Mouse (Mus musculus) right cerebral cortex, adult 2 months (tissue): Measurements from ENCODE around the gene Mob3c.

ENCODE experiments used
- DNase-seq, 2 experiments: peaks; one replicate each; pipeline ENCODE4 v3.0.0; 2021 to 2022; ENCODE audit warnings: low spot score in 2 of 2

Mob3c gene

DNA sequence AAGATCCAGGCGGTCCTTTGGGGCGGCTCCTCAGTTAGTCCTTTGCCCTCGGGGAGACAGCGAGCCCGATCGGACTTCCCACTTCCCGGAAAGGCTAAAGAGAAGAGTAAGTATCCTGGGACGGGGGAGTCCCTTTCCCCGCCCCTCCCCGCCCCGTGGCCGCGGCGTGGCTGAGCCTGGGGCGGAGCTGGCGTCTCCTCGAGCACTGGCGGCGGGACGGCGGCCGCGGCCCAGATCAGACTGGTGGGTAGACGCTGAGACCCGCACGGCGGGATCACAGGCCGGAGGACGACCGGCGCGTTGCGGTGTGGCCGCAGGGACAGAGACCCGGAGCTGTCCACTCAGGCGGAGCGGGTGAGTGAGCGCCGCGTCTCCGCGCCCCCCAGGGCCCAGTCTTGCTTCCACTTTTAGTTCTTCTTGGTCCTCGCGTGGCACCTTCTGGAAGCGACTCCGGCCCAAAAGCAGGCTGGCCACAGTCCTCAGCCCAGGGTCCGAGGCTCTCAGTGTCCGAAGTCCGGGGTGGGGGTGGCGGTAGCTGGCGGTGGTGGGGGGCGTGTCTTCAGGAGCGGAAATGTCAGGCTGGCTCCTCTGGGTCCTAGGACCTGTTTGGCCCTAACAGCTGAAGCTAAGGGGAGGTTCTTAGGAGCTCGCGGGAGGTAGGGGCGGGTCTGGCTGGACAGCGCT is at the start of gene Mob3c:
Mob3c (plus strand) TSS at position 205 of the 684 bp plus-strand sequence.
- peak; percentile 39 to 51 for DNase-seq

DNA sequence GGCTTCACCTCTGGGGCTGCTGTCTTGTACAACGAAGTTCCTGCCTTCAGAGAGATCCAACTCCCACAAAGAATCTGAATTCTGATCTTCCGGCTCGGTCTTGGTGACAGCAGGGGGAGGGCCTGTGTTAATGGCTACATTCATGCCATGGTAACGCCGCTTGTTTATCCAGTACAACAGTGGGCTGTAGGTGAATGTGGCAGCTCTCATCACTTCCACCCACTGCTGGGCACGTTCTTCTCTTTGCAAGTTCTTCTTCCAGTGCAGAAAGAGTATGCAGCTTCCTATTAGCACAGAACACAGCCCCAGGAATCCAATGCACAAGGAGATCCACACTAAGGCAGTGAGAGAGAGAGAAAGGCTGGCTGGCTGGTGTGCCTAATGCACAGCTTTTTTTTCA is 47.6 kb upstream of the Mob3c start:
- DNase-seq = peak; percentile 54 to 57

DNA sequence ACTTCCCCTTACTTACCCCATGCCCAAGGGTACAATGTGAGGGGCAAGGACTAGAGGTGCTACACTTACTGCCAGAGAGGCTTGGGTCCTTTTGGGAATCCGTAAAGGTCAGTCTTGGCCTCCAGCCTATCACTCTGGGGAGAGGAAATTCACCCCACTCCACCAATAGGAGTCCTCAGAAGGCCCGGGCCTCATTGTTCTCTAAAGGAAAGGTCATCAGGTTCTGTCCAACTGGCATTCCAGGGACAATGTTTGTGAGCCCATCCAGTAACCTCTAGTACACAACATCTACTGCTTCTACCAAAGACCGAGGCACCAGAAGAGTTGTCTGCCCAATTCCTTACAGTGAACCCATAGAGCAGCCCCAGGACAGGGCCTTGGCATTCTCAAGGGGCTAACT is 47.0 kb upstream of the Mob3c start, which contains the start of gene Tex38:
Tex38 (minus strand) TSS at position 101 of the 400 bp plus-strand sequence.
- DNase-seq = no peak

DNA sequence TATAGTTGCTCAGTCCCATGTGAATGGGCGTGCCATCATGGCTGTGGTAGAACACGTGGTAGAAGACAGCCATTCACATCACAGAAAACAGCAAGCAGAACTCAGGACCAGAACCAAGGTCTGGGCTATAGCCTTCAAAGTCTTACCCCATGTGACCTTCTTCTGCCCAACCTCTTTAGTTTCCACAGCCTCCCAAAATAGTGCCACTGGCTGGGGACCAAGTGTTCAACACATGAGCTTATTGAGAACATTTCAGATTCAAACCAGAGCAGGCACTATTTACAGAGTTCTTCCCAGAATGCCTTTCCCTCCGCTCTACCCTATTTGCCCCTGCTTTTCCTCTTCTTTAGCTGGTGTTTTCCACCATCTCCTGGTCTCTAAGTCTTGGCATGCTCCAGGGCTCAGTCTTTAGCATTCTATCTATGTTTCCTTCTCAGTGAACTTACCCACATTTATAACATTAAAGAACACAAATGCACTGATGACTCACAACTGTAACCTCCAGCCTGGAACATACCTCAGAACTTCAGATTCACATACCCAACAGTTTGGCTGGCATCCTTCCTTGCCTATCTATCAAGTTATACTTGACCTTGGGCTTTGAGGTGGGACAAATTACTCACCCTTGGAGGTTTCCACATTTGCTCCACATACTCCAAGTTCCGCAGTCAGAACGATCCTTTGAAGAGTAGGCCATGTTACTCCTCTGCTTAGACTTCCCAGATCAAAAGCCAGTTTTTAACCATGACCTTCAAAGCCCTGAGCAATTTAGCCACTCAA is 45.7 kb upstream of the Mob3c start:
- DNase-seq = no peak

DNA sequence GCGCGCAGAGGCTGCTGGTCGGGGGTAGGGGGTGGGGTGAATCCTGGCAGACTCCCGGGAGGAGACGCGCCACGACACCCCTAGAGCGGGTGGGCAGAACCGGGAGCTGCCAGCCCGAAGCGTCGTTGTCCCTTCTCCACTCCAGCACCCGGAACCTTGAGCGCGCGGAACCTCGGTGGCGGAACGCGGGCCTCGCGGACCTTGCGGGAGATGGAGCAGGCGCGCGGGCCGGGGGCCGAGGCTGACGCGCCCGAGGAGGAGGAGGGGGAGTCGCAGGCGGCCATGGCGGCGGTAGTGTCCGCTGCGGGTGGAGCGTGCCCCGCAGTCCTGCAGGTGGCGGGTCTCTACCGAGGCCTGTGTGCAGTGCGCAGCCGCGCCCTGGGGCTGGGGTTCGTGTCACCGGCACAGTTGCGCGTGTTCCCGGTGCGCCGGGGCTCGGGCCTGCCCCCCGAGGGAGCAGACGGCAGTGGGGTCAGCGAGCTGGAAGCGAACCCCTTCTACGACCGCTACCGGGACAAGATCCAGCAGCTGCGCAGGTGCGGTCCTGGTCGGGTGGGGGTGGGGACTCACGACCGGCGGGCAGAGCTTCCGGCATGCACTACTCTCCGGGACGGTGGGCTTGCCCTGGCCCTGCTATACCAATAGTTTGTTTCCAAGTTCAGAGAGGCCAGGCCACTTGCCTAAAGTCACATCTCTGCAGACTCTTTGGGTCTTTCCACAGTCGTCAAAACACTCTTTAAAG is 43.0 kb upstream of the Mob3c start, which contains the start of gene Atpaf1:
Atpaf1 (plus strand) TSS at position 44 of the 742 bp plus-strand sequence.
- peak; percentile 71 to 81 for DNase-seq

DNA sequence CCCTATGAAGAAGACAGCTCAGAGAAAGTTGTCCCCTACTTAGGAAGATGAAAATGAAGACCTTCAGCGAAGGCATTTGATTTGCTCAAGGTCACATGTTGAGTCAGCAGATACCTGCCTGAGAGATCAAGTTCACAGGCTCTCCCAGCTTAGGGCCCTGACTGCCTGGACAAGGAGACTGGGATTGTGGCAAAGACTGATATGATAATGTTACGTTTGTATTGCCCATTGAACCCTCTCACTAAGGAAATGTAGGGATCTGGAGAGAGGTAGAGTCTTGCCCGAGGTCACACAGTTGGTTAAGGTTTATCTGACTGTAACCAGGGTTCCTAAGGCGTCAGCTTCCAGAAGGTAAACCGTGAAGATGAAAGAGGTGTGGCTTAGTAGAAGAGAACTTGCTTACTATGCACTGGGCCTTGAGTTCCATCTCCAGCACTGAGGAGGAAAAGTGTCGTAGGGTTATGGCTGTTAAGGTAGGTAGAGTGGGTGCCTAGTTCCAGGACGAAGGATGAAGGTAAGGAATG is 42.3 kb upstream of the Mob3c start:
- no peak for DNase-seq

DNA sequence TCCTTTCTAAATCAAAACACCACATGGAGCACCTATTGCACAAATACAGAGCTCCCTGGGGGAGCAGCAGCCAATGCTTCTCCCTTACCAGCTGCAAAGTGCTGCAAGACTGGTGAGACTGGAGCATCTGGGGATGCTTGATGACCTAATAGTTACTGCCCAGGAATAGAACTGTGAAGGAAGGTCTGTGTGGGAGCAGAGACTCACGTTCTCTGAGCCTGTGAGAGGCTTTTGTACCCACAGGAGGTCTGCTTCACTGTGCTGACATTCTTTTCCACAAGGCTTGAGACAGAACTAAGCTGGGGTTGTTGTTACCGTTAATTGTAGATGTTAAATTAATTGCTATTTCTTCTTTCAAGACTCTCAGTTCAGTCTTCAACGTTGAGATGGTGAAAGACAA is 37.0 kb upstream of the Mob3c start:
- DNase-seq = peak; percentile 29 to 32

DNA sequence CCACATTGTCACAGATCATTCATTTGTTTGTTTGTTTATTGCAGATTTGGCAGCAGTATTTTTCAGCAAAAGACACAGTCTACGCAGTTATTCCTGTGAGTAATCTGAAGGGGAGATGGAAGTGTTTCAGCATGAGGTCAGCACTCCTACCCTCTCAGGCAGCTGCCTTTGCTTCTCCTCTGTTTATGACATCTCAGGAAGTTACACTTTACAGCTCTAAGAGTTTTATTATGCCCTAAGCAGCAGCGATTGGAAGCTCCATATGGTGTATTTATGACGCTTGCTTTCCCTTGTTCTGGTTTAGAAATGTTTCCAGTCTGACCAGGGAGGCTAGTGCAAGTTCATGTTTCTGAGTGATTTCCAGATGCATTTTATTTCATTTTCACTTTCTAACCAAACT is 32.5 kb upstream of the Mob3c start:
- DNase-seq = no peak

DNA sequence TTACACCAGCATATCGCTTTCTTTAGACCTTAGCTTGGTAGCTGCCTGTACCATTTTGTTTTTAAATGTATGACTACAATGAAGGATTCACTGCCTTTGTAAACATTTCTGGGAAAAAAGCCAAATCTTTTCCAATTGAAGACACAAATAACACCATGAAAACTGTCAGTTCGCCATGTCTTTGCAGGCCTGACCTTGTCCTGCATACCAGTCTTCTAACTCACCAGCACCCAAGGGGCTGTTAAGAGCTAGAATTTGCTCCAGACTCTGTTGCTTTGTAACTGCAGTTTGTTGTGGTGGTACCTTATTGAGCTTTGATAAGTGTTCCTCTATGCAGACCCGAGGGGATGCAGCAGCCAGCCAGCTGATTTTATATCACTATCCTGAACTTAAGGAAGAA is 27.9 kb upstream of the Mob3c start:
- DNase-seq = no peak

DNA sequence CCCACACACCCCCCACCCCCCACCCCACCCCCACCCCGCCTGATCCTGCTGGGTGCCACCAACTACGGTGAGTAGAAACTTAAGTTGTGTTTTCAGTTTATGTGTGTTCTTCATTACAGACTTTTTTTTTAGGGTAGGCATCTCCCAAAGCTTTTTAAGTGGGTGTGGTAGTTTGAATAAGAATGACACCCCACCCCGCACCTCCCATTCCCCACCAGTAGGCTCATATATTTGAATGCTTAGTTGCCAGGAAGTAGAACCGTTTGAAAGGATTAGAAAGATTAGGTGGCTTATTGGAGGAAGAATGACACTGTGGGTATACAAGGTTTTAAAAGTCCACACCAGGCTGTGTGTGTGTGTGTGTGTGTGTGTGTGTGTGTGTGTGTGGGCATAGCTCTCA is 15.6 kb upstream of the Mob3c start:
- DNase-seq = no peak

DNA sequence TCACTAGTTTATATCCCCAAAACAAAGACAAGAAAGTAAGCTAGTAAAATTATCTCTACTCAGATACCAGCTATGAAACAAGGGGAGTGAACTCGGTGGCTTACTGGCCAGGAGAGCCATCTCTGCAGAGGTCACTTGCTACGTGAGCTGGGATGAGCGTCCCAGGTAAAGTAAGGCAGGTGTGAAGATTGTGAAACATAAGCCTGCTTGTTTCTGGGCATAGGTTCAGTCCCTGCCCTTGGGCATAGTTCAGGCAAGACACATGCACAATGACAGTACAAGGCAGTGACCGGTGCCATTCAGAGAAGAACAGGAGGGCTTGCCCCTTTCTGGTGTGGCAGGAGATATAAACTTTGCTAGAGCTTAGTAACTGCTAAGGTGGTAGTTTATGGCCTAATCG is 12.3 kb upstream of the Mob3c start:
- DNase-seq = no peak

DNA sequence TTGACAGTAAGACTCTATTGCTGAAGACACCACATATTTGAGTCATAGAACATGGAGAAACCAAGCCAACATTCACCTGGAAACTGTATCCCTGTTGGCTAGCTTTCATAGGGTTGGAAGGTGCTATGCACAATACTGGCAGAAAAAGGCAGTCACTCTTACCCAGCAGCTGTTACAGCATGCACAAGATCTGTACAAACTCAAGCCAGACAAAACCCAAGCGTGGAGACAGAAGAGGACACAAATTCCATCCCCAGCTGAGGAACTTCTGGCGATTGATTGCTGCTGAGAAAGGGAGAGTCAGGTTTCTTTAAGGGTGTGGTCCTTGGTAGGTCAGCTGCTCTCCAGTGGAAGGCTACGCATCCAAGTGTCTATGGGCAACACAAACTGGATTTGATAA is 7.7 kb upstream of the Mob3c start:
- DNase-seq = no peak

DNA sequence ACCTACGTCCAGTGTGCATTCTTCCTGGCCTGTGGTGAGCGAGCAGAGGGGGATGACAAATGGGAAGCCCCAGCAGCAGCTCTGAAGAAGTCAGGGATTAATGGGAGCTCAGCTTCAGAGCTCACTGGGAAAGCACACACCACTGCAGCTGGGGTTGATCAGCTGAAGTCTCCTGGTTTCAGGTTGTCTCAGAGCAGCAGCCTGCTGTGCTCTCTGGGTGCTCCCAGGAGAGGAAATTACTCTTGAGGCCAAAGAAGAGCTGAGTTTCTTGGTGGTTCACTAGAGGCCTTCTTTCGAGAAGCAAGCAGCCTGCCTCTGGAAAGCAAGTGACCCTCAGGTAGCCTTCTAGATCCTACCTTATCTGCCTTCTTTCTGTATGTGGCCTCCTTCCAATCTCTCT is 6.9 kb upstream of the Mob3c start:
- DNase-seq = no peak

DNA sequence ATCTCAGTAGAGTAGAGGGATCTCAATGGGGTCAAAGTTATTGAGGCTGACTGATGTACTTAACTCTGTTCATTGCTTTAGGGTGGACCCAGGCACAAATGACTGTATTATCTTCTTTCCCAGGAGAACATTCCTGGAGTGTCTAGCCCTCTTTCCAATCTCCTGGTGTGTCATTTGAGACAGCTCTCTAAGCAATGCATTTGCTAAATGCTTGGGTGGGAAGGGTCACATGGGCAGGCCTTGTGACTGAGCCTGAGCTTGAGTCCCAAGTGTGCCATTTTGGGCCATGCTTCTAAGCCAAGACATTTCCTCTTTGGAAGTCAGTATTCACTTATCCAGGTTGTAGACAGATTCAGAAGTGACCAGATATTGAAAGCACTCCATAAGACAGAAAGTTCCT is 6.5 kb upstream of the Mob3c start:
- no peak for DNase-seq

DNA sequence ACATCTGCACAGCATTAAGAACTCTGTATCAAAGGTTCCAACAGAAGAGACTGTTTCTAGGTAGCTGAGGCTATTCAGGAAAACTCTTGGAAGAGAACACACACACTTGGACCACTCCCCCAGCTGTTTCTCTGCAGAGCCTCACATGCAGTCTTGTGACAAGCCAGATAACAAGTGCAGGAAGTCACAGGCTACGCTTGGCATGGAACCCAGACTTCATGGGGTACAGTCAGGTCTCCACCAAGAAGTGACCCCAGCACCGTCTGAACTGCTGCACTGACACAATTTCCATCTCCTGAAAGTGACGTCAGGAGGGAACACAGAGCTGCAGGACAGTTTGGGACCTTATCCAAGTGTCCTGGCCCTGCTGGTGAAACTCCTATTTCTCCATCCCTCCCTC is 6.0 kb upstream of the Mob3c start:
- DNase-seq = no peak

DNA sequence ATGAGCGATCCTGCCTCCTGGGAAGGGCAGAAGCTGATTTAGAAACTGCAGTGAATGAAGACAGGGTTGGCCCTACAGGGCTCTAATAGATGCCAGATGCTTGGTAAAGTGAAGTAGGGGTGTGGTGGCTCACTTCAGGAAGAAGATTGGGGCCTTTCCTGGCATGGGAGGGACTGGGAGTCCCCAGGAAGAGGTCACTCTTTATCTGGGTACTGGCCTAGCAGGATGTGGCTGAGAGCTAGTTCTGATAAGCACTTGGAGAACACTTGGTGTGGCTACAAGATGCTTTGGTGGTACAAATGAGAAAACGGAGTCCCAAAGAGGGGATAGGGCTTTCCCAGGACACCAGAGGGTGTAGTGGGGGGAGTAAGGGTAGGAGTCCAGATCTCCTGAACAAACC is 3.7 kb upstream of the Mob3c start:
- DNase-seq = no peak

DNA sequence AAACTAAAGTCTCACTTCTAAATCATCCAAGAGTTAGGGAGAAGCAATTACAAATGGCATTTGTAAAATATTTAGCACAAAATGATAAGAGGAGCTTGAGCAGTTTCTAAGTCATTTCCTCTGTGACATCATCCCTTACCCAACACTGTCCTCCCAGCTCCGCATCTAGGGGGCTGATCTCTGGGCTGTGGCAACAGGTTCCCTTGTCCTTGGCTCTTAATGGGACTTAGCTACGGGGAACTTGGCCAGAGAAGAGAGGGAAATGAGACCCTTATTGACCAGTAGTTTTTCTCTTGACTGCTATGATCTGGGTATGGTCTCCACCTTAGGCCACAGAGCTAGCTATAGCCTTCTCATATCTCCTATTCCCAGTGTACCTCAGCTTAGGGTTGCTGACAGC is 2.6 kb upstream of the Mob3c start:
- DNase-seq = no peak

DNA sequence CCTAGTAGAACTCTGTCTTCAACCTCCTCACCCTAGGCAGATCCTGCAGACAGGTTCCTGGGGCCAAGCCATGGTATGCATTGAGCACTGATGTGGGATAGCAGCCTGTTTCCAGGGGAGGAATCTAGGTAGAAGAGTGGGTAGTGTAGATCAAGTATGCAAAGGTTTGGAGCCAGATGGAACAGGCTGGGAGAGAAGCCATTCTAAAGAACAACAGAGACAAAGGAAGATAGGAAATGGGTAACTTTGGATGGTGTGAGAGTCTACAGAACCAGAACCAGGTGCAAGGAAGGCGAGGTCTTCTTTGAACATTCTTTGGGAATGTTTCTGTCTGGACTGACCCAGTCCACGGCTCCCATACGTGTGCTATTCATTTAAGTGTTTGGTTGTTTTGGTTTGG is 826 bp upstream of the Mob3c start:
- no peak for DNase-seq

DNA sequence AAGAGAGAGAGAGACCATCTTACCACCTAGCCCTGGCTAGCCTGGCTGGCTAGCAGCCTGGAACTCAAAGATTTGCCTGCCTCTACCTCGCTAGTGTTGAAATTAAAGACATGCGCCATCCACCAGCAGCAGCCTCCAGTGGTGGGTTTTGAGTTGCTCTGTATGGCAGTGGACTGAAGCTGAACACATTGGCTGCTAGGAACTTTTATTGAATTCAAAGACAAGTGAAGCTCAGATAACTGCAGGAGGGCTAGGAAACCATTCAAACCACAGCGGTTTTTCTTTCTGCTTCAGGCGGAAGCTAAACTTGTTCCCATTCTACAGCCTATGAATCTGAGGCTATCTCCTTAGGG is 381 bp upstream of the Mob3c start:
- DNase-seq = no peak

DNA sequence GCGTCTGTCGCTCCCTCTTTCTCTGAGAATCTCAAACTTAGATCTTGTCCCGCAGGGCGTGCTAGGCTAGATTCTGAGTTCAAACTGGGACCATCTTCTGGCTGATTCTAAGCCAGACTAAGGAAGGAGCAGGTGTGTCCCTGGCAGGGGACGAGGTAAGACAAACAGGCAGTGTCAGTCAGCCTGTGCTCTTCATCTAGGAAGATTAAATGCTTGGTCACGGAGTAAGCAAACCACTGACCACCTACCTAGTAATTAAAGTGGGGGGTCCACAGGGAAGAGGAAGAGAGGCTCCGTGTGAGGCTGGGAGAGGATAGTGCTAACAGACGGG is 645 bp downstream of the Mob3c start:
- no peak for DNase-seq

DNA sequence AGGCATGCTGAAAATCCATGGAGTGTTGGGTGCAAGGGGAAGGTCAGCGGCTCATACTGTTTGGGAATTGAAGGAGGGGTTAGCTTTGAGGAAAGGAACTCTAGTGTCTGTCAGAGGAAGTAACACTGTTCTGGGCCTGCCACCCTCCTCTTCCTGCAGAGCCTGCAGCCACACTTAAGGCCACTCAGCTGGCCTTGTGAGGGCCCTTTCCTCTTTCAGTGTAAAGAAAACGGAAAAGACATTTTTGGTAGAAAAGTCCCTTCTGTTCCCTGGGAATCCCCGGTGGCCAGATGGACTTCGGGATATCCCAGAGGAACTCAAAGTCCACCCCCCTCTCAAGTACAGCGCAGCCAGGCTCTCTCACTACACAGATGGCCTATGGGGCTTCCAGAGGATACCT is 2.6 kb downstream of the Mob3c start:
- no peak for DNase-seq

DNA sequence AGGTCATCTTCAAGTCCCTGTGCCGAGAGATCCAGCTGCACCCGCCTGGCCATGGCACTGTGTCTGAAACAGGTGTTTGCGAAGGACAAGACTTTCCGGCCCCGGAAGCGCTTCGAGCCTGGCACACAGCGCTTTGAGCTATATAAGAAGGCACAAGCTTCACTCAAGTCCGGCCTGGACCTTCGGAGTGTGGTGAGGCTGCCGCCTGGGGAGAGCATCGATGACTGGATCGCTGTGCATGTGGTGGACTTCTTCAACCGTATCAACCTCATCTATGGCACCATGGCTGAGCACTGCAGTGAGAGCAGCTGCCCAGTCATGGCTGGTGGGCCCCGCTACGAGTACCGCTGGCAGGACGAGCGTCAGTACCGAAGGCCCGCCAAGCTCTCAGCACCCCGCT is 3.3 kb downstream of the Mob3c start:
- DNase-seq = no peak

DNA sequence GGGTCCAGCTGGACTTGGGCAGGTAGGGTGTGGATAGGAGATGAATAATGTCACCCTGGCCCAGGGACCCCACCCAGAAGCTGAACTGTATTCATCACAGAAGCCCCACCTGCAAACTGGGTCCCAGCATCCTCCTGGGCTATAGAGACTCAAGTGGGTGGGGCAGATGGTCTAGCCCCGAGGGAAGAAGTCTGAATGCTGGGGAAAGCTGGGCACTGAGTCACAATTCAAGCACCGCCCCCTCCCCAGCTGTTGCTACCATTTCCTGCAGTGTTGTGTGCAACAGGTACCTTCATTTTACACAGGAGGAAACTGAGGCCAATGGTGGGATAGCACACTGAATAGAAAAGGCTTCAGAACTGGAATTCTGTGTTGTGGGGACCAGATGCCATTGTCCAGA is 4.1 kb downstream of the Mob3c start:
- DNase-seq = peak in 1 of 2 experiments; percentile 31
